Mouse (Mus musculus) spleen, adult 2 months (tissue): ENCODE data around the gene Mtcl1. TPM values are rescaled to one million over a fixed set of nuclear protein-coding genes. Genes with fewer than 3 reads are reported as not detected.

Source experiments
- DNase-seq, 2 experiments: peaks; one replicate each; pipeline versions ENCODE4 v3.0.0 to v3.0.0-alpha.2; 2012 to 2021; ENCODE audit warnings: low spot score in 2 of 2, low read depth in 1 of 2
- H3K27ac ChIP-seq: fragments of 200-500 bp; 2 replicates; pipeline ENCODE4 v1.5.1; 2012; ENCODE audit warnings: low read length, inconsistent platforms; ENCODE audit not compliant: insufficient read depth
- H3K27me3 ChIP-seq: fragments of 200-500 bp; 2 replicates; pipeline ENCODE4 v1.6.1; 2012; ENCODE audit warnings: mild to moderate bottlenecking, moderate library complexity, low read length, inconsistent platforms; ENCODE audit not compliant: control insufficient read depth, insufficient read depth
- H3K36me3 ChIP-seq: fragments of 200-500 bp; 2 replicates; pipeline ENCODE4 v1.6.1; 2012; ENCODE audit warnings: mild to moderate bottlenecking, low read length, inconsistent platforms; ENCODE audit not compliant: control insufficient read depth, insufficient read depth
- H3K4me1 ChIP-seq: fragments of 200-500 bp; 2 replicates; pipeline ENCODE4 v1.6.1; 2011; ENCODE audit warnings: inconsistent platforms; ENCODE audit not compliant: control insufficient read depth, insufficient read depth, insufficient read length
- H3K4me3 ChIP-seq: fragments of 200-500 bp; 2 replicates; pipeline ENCODE4 v1.5.1; 2011; ENCODE audit warnings: mild to moderate bottlenecking, inconsistent platforms; ENCODE audit not compliant: insufficient read depth, insufficient read length; ENCODE audit errors: extremely low read depth
- CTCF ChIP-seq: fragments of 200-500 bp; IDR thresholded peaks from 2 replicates; pipeline ENCODE4 v1.5.1; 2011; ENCODE audit warnings: mild to moderate bottlenecking, inconsistent platforms; ENCODE audit not compliant: insufficient read depth, insufficient read length, insufficient replicate concordance; ENCODE audit errors: extremely low read depth
- POLR2A ChIP-seq: fragments of 200-500 bp; IDR thresholded peaks from 2 replicates; pipeline ENCODE4 v1.6.1; 2011; ENCODE audit warnings: low read depth, low read length, inconsistent platforms
- WGBS: fragments of 180-500 bp; shearing (Covaris S2); methylation state at CpG from one replicate; pipeline ENCODE4 v1.1.7; 2018; 5-methylcytosine and 5-hydroxymethylcytosine counted together
- polyA plus RNA-seq: library from polyadenylated mRNA; depleted of rRNA; stranded (reverse); fragments of >200 nt; gene quantifications from 2 replicates; pipeline ENCODE4 v1.2.3, GENCODE M21; 2012

Gene Mtcl1
- polyA plus RNA-seq, 1 experiment: 0.08 TPM

GRCm38 (mm10) chr17:66483651-66484454 is 34.3 kb upstream of the Mtcl1 start:
- H3K4me3 ChIP-seq: no peak overlapping the region
- no peaks in the 10 kb centered on the region for H3K36me3 ChIP-seq
- TF ChIP-seq POLR2A (no peak), CTCF (no peak)
- H3K27me3 ChIP-seq: peaks cover 3% of the 10 kb centered on the region
- no peak overlapping the region for H3K27ac ChIP-seq
- WGBS: 88% methylated on average over 9 of the region's 9 CpGs
- no peaks in the 10 kb centered on the region for H3K4me1 ChIP-seq
- DNase-seq: no peak

- H3K27me3 ChIP-seq: peaks cover 3% of the 10 kb centered on the region
- no peak overlapping the region for H3K4me3 ChIP-seq
- no peaks in the 10 kb centered on the region for H3K4me1 ChIP-seq
- TF ChIP-seq CTCF: no peak
- no peak for TF ChIP-seq POLR2A
- 90% methylated on average over 5 of the region's 5 CpGs for WGBS
- DNase-seq: no peak
- H3K36me3 ChIP-seq: no peaks in the 10 kb centered on the region
- H3K27ac ChIP-seq: no peak overlapping the region
Measured at GRCm38 (mm10) chr17:66481295-66481694, 31.7 kb upstream of the Mtcl1 start.

GRCm38 (mm10) chr17:66480491-66481278 is 31.1 kb upstream of the Mtcl1 start:
- H3K4me1 ChIP-seq: no peaks in the 10 kb centered on the region
- H3K27ac ChIP-seq: no peak overlapping the region
- 63% methylated on average over 17 of the region's 17 CpGs for WGBS
- TF ChIP-seq POLR2A (no peak), CTCF (no peak)
- no peak for DNase-seq
- H3K4me3 ChIP-seq: no peak overlapping the region
- H3K36me3 ChIP-seq: no peaks in the 10 kb centered on the region
- peaks cover 3% of the 10 kb centered on the region for H3K27me3 ChIP-seq

- no peak overlapping the region for H3K4me3 ChIP-seq
- no peak for DNase-seq
- H3K4me1 ChIP-seq: no peaks in the 10 kb centered on the region
- H3K36me3 ChIP-seq: no peaks in the 10 kb centered on the region
- peaks cover 3% of the 10 kb centered on the region for H3K27me3 ChIP-seq
- WGBS: 16% methylated on average over 21 of the region's 21 CpGs
- H3K27ac ChIP-seq: no peak overlapping the region
- no peak for TF ChIP-seq POLR2A
- no peak for TF ChIP-seq CTCF
Measured at GRCm38 (mm10) chr17:66479813-66480490, 30.4 kb upstream of the Mtcl1 start.

DNA sequence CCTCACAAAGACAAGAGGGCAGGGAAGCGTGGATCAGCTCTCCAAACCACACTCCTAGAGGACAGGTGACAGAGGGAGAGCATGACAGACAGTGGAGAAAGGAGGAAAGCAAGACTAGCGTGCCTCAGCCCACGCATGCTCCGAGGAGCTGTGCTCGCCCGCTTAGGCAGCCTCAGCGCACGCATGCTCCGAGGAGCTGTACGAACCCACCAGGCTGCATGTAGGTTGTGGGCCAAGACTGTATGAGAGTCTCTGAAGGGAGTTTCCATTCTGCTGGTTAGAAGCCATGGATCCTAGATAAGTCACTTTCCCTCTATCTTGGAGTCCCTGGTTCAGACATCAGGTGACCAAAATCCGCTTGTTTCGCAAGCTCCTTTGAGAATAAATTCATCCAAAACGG is 29.8 kb upstream of the Mtcl1 start:
- no peak for DNase-seq
- Histone ChIP-seq H3K27ac (no peak overlapping the region), H3K4me3 (no peak overlapping the region), H3K36me3 (no peaks in the 10 kb centered on the region), H3K4me1 (no peaks in the 10 kb centered on the region), H3K27me3 (peaks cover 3% of the 10 kb centered on the region)
- 21% methylated on average over 13 of the region's 13 CpGs for WGBS
- no peak for TF ChIP-seq POLR2A
- no peak for TF ChIP-seq CTCF

DNA sequence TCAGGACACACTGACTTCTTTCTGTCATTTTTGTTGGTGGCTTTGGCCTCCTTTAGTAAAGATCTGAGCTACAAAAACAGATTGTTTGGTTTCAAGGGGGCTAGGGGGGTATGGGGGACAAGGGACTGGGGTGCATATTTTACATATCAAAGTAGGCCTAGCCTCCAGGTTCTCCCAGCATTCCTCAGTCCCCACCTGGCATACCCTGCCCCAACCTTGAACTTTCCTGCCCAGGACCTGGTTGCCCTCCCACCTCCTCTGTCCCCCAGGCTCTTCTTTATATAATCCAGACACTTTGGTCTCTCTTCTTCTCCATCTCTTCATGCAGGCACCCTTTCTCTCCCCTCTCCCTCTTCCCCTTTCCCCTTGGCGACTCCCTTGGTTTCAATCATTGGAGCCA is 23.7 kb upstream of the Mtcl1 start:
- Histone ChIP-seq H3K4me1 (no peaks in the 10 kb centered on the region), H3K4me3 (no peak overlapping the region), H3K36me3 (no peaks in the 10 kb centered on the region), H3K27ac (no peak overlapping the region), H3K27me3 (no peaks in the 10 kb centered on the region)
- WGBS: 100% methylated on average over 1 of the region's 1 CpGs
- DNase-seq: no peak
- no peak for TF ChIP-seq CTCF
- no peak for TF ChIP-seq POLR2A
